Mouse (Mus musculus) hindbrain, embryonic 13.5 days (tissue): ENCODE data around the gene Grwd1. TPM values are rescaled to one million over a fixed set of nuclear protein-coding genes. Genes with fewer than 3 reads are reported as not detected.

Experiments used
- ATAC-seq: fragments of 200-750 bp; cut with Nextera tagmentation; 2 replicates; pipeline ENCODE4 v1.8.0; 2017; ENCODE audit warnings: moderate TSS enrichment; ENCODE audit not compliant: low FRiP score
- H3K27ac ChIP-seq: fragments of 300-500 bp; sonication (generic); 2 replicates; pipeline ENCODE4 v1.5.1; 2015; ENCODE audit warnings: inconsistent platforms, mild to moderate bottlenecking, moderate library complexity
- H3K27me3 ChIP-seq: fragments of 300-500 bp; sonication (generic); 2 replicates; pipeline ENCODE4 v1.6.1; 2015; ENCODE audit warnings: mild to moderate bottlenecking, inconsistent platforms
- H3K36me3 ChIP-seq: fragments of 300-500 bp; sonication (generic); 2 replicates; pipeline ENCODE4 v1.6.1; 2015; ENCODE audit warnings: mild to moderate bottlenecking, inconsistent platforms
- H3K4me1 ChIP-seq: fragments of 300-500 bp; sonication (generic); replicated peaks from 2 replicates; pipeline ENCODE4 v1.6.1; 2015; ENCODE audit warnings: inconsistent platforms
- H3K4me2 ChIP-seq: fragments of 300-500 bp; sonication (generic); 2 replicates; pipeline ENCODE4 v1.6.1; 2015; ENCODE audit warnings: inconsistent platforms, mild to moderate bottlenecking, moderate library complexity
- H3K4me3 ChIP-seq: fragments of 300-500 bp; sonication (generic); 2 replicates; pipeline ENCODE4 v1.5.1; 2015; ENCODE audit warnings: mild to moderate bottlenecking, inconsistent platforms
- H3K9ac ChIP-seq: fragments of 300-500 bp; sonication (generic); 2 replicates; pipeline ENCODE4 v1.6.1; 2015; ENCODE audit warnings: mild to moderate bottlenecking, inconsistent platforms
- H3K9me3 ChIP-seq: fragments of 300-500 bp; sonication (generic); 2 replicates; pipeline ENCODE4 v1.6.1; 2016; ENCODE audit warnings: inconsistent platforms
- WGBS: fragments of 180-500 bp; shearing (Covaris S2); methylation state at CpG from one replicate; pipeline ENCODE4 v1.1.7; 2015; 5-methylcytosine and 5-hydroxymethylcytosine counted together
- polyA plus RNA-seq: library from polyadenylated mRNA; unstranded; fragments of >200 nt; fragmentation: Nextera tagmentation; extraction: Ambion mirVana; gene quantifications from 2 replicates; pipeline ENCODE4 v1.2.1, GENCODE M21; 2015

The Grwd1 gene
- polyA plus RNA-seq, 1 experiment from 2014 or later, result 37.5 TPM

GRCm38 (mm10) chr7:45783511-45784091 is 47.1 kb downstream of the Grwd1 start, which contains the start of gene Lmtk3:
Lmtk3 (plus strand) TSS chr7:45783738.
- Histone ChIP-seq H3K4me3 (peak within 1 kb of the TSS; percentile 91), H3K4me1 (peaks cover 50% of the 10 kb centered on the region), H3K27me3 (peaks cover 16% of the 10 kb centered on the region; the same call in 1 of the 2 replicates), H3K9me3 (no peaks in the 10 kb centered on the region), H3K4me2 (peak within 1 kb of the TSS; percentile 94), H3K27ac (peak within 1 kb of the TSS; percentile 99), H3K9ac (peak within 1 kb of the TSS; percentile 85), H3K36me3 (peaks cover 16% of the 10 kb centered on the region)
- WGBS, result under 1% methylated on average over 38 of the region's 38 CpGs
- ATAC-seq, result peak; percentile 57

GRCm38 (mm10) chr7:45782271-45782670 is 48.5 kb downstream of the Grwd1 start:
- Histone ChIP-seq H3K36me3 (peaks cover 3% of the 10 kb centered on the region), H3K4me2 (no peak overlapping the region), H3K9ac (no peak overlapping the region), H3K27ac (no peak overlapping the region), H3K4me1 (peaks cover 37% of the 10 kb centered on the region), H3K9me3 (no peaks in the 10 kb centered on the region), H3K27me3 (peaks cover 19% of the 10 kb centered on the region; the same call in 1 of the 2 replicates), H3K4me3 (no peak overlapping the region)
- no peak for ATAC-seq
- whole genome bisulfite sequencing, result 79% methylated on average over 4 of the region's 4 CpGs

- peaks cover 17% of the 10 kb centered on the region for H3K4me1 ChIP-seq
- peak overlapping the region; percentile 26 for H3K4me2 ChIP-seq
- peaks cover 32% of the 10 kb centered on the region; the same call in 1 of the 2 replicates for H3K27me3 ChIP-seq
- peak overlapping the region; percentile 60 for H3K9ac ChIP-seq
- no peaks in the 10 kb centered on the region for H3K36me3 ChIP-seq
- H3K4me3 ChIP-seq, result no peak overlapping the region
- 23% methylated on average over 22 of the region's 22 CpGs for WGBS
- H3K9me3 ChIP-seq, result no peaks in the 10 kb centered on the region
- H3K27ac ChIP-seq, result no peak overlapping the region
- no peak for ATAC-seq
Observed at GRCm38 (mm10) chr7:45779081-45779641, 51.6 kb downstream of the Grwd1 start.

GRCm38 (mm10) chr7:45775237-45775636 is 55.5 kb downstream of the Grwd1 start:
- H3K27me3 ChIP-seq, result peaks cover 33% of the 10 kb centered on the region; the same call in 1 of the 2 replicates
- H3K27ac ChIP-seq, result no peak overlapping the region
- H3K9me3 ChIP-seq, result no peaks in the 10 kb centered on the region
- H3K9ac ChIP-seq, result no peak overlapping the region
- no peak for ATAC-seq
- H3K4me1 ChIP-seq, result peaks cover 8% of the 10 kb centered on the region
- no peak overlapping the region for H3K4me3 ChIP-seq
- WGBS, result 82% methylated on average over 7 of the region's 7 CpGs
- no peak overlapping the region for H3K4me2 ChIP-seq
- no peaks in the 10 kb centered on the region for H3K36me3 ChIP-seq

Other genes with a start within 250 kb of the Grwd1 start
- gene Fgf21, start 215.5 kb downstream of the Grwd1 start, polyA plus RNA-seq, result not detected in 2 replicates
- gene Fut1, start 213.7 kb downstream of the Grwd1 start, polyA plus RNA-seq, result 0.06 TPM in 1 of 2 replicates, not detected in the other
- 0.18 TPM in 1 of 2 replicates, not detected in the other for gene Izumo1, start 209.1 kb downstream of the Grwd1 start, polyA plus RNA-seq
- gene Rasip1, start 203.5 kb downstream of the Grwd1 start, polyA plus RNA-seq, result 12.0 and 12.7 TPM in 2 replicates
- gene Mamstr, start 191.0 kb downstream of the Grwd1 start, polyA plus RNA-seq, result 3.4 and 4.0 TPM in 2 replicates
- 0.09 and 0.38 TPM in 2 replicates for gene Fut2, start 164.6 kb downstream of the Grwd1 start, polyA plus RNA-seq
- gene Ntn5, start 146.9 kb downstream of the Grwd1 start, polyA plus RNA-seq, result 2.3 and 2.6 TPM in 2 replicates
- 0.40 and 0.86 TPM in 2 replicates for gene Sec1, start 136.5 kb downstream of the Grwd1 start, polyA plus RNA-seq
- gene Car11, start 131.1 kb downstream of the Grwd1 start, polyA plus RNA-seq, result 38.5 and 41.6 TPM in 2 replicates
- 2.9 and 3.6 TPM in 2 replicates for gene Dbp, start 125.9 kb downstream of the Grwd1 start, polyA plus RNA-seq
- 626 and 633 TPM in 2 replicates for gene Rpl18, start 115.5 kb downstream of the Grwd1 start, polyA plus RNA-seq
- gene Sphk2, start 112.9 kb downstream of the Grwd1 start, polyA plus RNA-seq, result 24.1 and 25.0 TPM in 2 replicates
- 0.48 and 0.83 TPM in 2 replicates for gene Fam83e, start 109.7 kb downstream of the Grwd1 start, polyA plus RNA-seq
- gene Spaca4, start 105.1 kb downstream of the Grwd1 start, polyA plus RNA-seq, result not detected in 2 replicates
- gene Lmtk3, start 47.2 kb downstream of the Grwd1 start, polyA plus RNA-seq, result 21.1 and 22.8 TPM in 2 replicates
- gene Sult2b1, start 46.3 kb downstream of the Grwd1 start, polyA plus RNA-seq, result 5.2 and 5.3 TPM in 2 replicates
- 327 and 333 TPM in 2 replicates for gene Cyth2, start 16.4 kb downstream of the Grwd1 start, polyA plus RNA-seq
- 0.50 and 0.81 TPM in 2 replicates for gene Kcnj14, start 6.2 kb downstream of the Grwd1 start, polyA plus RNA-seq
- gene Kdelr1, start 41.8 kb upstream of the Grwd1 start, polyA plus RNA-seq, result 40.6 and 45.7 TPM in 2 replicates
- gene Grin2d, start 47.4 kb upstream of the Grwd1 start, polyA plus RNA-seq, result 1.5 and 1.6 TPM in 2 replicates
- 0.17 and 0.36 TPM in 2 replicates for gene Syngr4, start 65.8 kb upstream of the Grwd1 start, polyA plus RNA-seq
- gene Tmem143, start 66.0 kb upstream of the Grwd1 start, polyA plus RNA-seq, result 6.2 and 6.6 TPM in 2 replicates
- gene Emp3, start 90.5 kb upstream of the Grwd1 start, polyA plus RNA-seq, result 33.7 and 45.9 TPM in 2 replicates
- 4.9 and 7.6 TPM in 2 replicates for gene Ccdc114, start 93.1 kb upstream of the Grwd1 start, polyA plus RNA-seq
- 0.23 and 0.40 TPM in 2 replicates for gene Abcc6, start 199.4 kb upstream of the Grwd1 start, polyA plus RNA-seq
- gene Nomo1, start 202.8 kb upstream of the Grwd1 start, polyA plus RNA-seq, result 37.2 and 37.7 TPM in 2 replicates